ENCODE assay signal across 19 mouse cellular contexts in the genomic region with DNA sequence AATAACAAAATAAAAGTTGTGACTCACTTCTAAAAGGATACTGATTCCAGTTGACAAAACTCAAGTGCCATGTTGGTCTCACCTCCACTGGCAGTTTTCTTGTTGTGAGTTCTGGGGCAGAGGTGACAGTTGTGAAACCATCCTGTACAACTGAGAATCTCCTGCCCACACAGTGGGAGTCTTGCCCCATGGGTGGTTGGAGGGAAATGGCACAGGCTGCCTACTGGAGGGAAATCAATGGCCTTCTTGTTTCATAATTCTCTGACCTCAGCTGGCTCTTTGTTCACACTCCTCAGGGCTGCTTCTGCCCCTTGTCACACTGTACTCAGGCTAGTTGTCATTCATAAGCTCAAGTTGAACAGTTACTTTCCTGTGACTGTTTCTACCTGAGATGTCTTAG. TPM values are rescaled to one million over a fixed set of nuclear protein-coding genes. Genes with fewer than 3 reads are reported as not detected.
DNase-seq lines count a peak whose midpoint lies in the region; ATAC-seq and TF ChIP-seq lines count a peak whose summit lies in the region.
"Had no signal": no experiment of that assay in that cellular context is flagged by ENCODE, and none has a peak within 500 bp of the region (broad histone marks: within the 10 kb centered on the region; RNA-seq: fewer than 3 reads in every experiment).

No protein-coding gene starts in this region.

- no peak for ATAC-seq in forebrain, embryonic 11.5 days (replicated peaks; ENCODE audit: low FRiP score)
- ATAC-seq: hindbrain, postnatal 0 days had no signal

- H3K36me3 ChIP-seq in heart, adult 2 months (ENCODE audit: control insufficient read depth, insufficient read depth, low read length), result peaks cover 3% of the 10 kb centered on the region; the same call in 1 of the 2 replicates
- no peaks in the 10 kb centered on the region for H3K36me3 ChIP-seq in forebrain, embryonic 11.5 days (ENCODE audit: control insufficient read depth, insufficient read depth, low read length)
- H3K36me3 ChIP-seq: forebrain, embryonic 10.5 days had no signal

- intact Hi-C loops in heart, adult 2 months (cut with DNase I), result no loop called here

- H3K27ac ChIP-seq in layer of hippocampus, adult 2 months, result peak overlapping the region; percentile 72; the same call in 1 of the 2 replicates
- H3K27ac ChIP-seq in heart, adult 2 months, result no peak overlapping the region
- H3K27ac ChIP-seq in forebrain, embryonic 11.5 days (ENCODE audit: low read depth, low read length), result no peak overlapping the region
- H3K27ac ChIP-seq: forebrain, embryonic 10.5 days; hindbrain, postnatal 0 days; limb, embryonic 12.5 days had no signal

- no peak overlapping the region for H3K4me3 ChIP-seq in layer of hippocampus, adult 2 months
- no peak overlapping the region for H3K4me3 ChIP-seq in heart, adult 2 months
- H3K4me3 ChIP-seq in forebrain, embryonic 11.5 days (ENCODE audit: low read depth, low read length), result no peak overlapping the region
- H3K4me3 ChIP-seq: forebrain, embryonic 10.5 days; limb, embryonic 12.5 days had no signal

- TF ChIP-seq CTCF in layer of hippocampus, adult 2 months (conservative IDR thresholded peaks at IDR 0.05), result no peak
- TF ChIP-seq CTCF in heart, adult 2 months (IDR thresholded peaks at IDR 0.05), result no peak

- DNase-seq in layer of hippocampus, adult 2 months (ENCODE audit: low spot score in 2 of 2), result no peak
- DNase-seq in layer of hippocampus, postnatal 14 days (ENCODE audit: low spot score in 2 of 2), result no peak
- DNase-seq in lung, postnatal 25 days (ENCODE audit: low spot score), result peak; percentile 35
- DNase-seq in lung, postnatal 10 days, result no peak
- DNase-seq in fat pad, adult 2 months (ENCODE audit: extremely low read depth, low read depth, low spot score), result peak; percentile 96
- no peak for DNase-seq in heart, adult 2 months
- no peak for DNase-seq in forebrain, embryonic 11.5 days (ENCODE audit: low spot score)
- DNase-seq: cerebellum, adult 9-10 months; gastrocnemius, postnatal 14 days; heart, postnatal 4 days; kidney, adult 18-20 months; kidney, postnatal 14 days; thymus, adult 18-20 months had no signal

- no peaks in the 10 kb centered on the region for H3K27me3 ChIP-seq in heart, adult 2 months (ENCODE audit: control insufficient read depth, insufficient read depth, low read length)
- no peaks in the 10 kb centered on the region for H3K27me3 ChIP-seq in forebrain, embryonic 11.5 days (ENCODE audit: control insufficient read depth, insufficient read depth, low read length)

- TF ChIP-seq EP300 in heart, adult 2 months (IDR thresholded peaks at IDR 0.05; ENCODE audit: insufficient read depth, low read depth, low read length), result no peak

- no peaks in the 10 kb centered on the region for H3K4me1 ChIP-seq in heart, adult 2 months (ENCODE audit: control insufficient read depth, insufficient read depth, low read length)
- H3K4me1 ChIP-seq in forebrain, embryonic 11.5 days (replicated peaks; ENCODE audit: control insufficient read depth, insufficient read depth, low read length), result no peaks in the 10 kb centered on the region
- H3K4me1 ChIP-seq: forebrain, embryonic 10.5 days; limb, embryonic 12.5 days had no signal

- no peaks in the 10 kb centered on the region for H3K9me3 ChIP-seq in forebrain, embryonic 11.5 days (ENCODE audit: control insufficient read depth, low read length)
- H3K9me3 ChIP-seq: forebrain, embryonic 10.5 days; limb, embryonic 12.5 days had no signal

- H3K4me2 ChIP-seq in forebrain, embryonic 11.5 days (ENCODE audit: low read depth, low read length, severe bottlenecking), result no peak overlapping the region
- H3K4me2 ChIP-seq: heart, embryonic 11.5 days; limb, embryonic 12.5 days had no signal

- no peak for TF ChIP-seq POLR2A in heart, adult 2 months (IDR thresholded peaks at IDR 0.05; ENCODE audit: insufficient read depth, low read depth, low read length)

- no peaks in the 10 kb centered on the region for H3K79me2 ChIP-seq in heart, adult 2 months (replicated peaks; ENCODE audit: control insufficient read depth, insufficient read depth, low read length)

- H3K9ac ChIP-seq in heart, adult 2 months (ENCODE audit: low read depth, low read length), result no peak overlapping the region
- no peak overlapping the region for H3K9ac ChIP-seq in forebrain, embryonic 11.5 days (ENCODE audit: low read length)
- H3K9ac ChIP-seq: limb, embryonic 12.5 days had no signal

RNA-seq across cellular contexts. Expression of a gene that starts 11.4 kb away (rescaled TPM):
- 10 to 100 TPM; 48.4 to 61.5 TPM for total RNA-seq in layer of hippocampus, adult 2 months (2021)
- total RNA-seq in layer of hippocampus, postnatal 14 days (2021), result 10 to 100 TPM; 55.7 to 58.9 TPM
- total RNA-seq in heart, adult 2 months (2021), result 10 to 100 TPM; 13.3 to 17.6 TPM
- 32.2 and 34.2 TPM in 2 replicates for polyA plus RNA-seq in heart, adult 2 months (2012; rRNA removed)
- 54.8 and 69.1 TPM in 2 replicates for polyA plus RNA-seq in forebrain, embryonic 11.5 days (2014; fragmentation: Nextera tagmentation; extraction: Ambion mirVana)

RNA-seq across cellular contexts. Expression of a gene that starts 16.8 kb away (rescaled TPM):
- 100 to 1,000 TPM; 138 to 143 TPM for total RNA-seq in layer of hippocampus, adult 2 months (2021)
- 100 to 1,000 TPM; 165 to 175 TPM for total RNA-seq in layer of hippocampus, postnatal 14 days (2021)
- 100 to 1,000 TPM; 699 to 921 TPM for total RNA-seq in heart, adult 2 months (2021)
- 643 and 921 TPM in 2 replicates for polyA plus RNA-seq in heart, adult 2 months (2012; rRNA removed)
- 87.7 and 87.9 TPM in 2 replicates for polyA plus RNA-seq in forebrain, embryonic 11.5 days (2014; fragmentation: Nextera tagmentation; extraction: Ambion mirVana)

RNA-seq across cellular contexts. Expression of a gene that starts 37.7 kb away (rescaled TPM):
- 10 to 100 TPM; 18.0 to 19.3 TPM for total RNA-seq in layer of hippocampus, adult 2 months (2021)
- total RNA-seq in layer of hippocampus, postnatal 14 days (2021), result 10 to 100 TPM; 12.2 to 13.6 TPM
- under 1 TPM; 0.07 to 0.13 TPM for total RNA-seq in heart, adult 2 months (2021)
- 0.18 and 0.23 TPM in 2 replicates for polyA plus RNA-seq in heart, adult 2 months (2012; rRNA removed)
- polyA plus RNA-seq in forebrain, embryonic 11.5 days (2014; fragmentation: Nextera tagmentation; extraction: Ambion mirVana), result 1.2 and 1.6 TPM in 2 replicates

RNA-seq across cellular contexts. Expression of a gene that starts 56.3 kb away (rescaled TPM):
- under 1 TPM; 0.37 to 0.97 TPM for total RNA-seq in layer of hippocampus, adult 2 months (2021)
- under 1 TPM; 0.64 to 0.88 TPM for total RNA-seq in layer of hippocampus, postnatal 14 days (2021)
- under 1 TPM; 0.36 to 0.47 TPM for total RNA-seq in heart, adult 2 months (2021)
- polyA plus RNA-seq in heart, adult 2 months (2012; rRNA removed), result 1.1 and 1.4 TPM in 2 replicates
- 0.33 and 0.59 TPM in 2 replicates for polyA plus RNA-seq in forebrain, embryonic 11.5 days (2014; fragmentation: Nextera tagmentation; extraction: Ambion mirVana)
- total RNA-seq: gastrocnemius, postnatal 14 days; megakaryocyte-erythroid progenitor cell, adult 5-6 weeks had no signal
- polyA plus RNA-seq: liver, embryonic 16.5 days had no signal

Comparison
In these comparisons a context has a peak if more than half of its experiments do, and no peak if none do; other contexts are left out.
1. DNase-seq: peak in lung, postnatal 25 days (single experiment) and fat pad, adult 2 months (single experiment); none in layer of hippocampus, adult 2 months (0 of 2), layer of hippocampus, postnatal 14 days (0 of 2), lung, postnatal 10 days (single experiment), heart, adult 2 months (0 of 2) and forebrain, embryonic 11.5 days (single experiment).
2. RNA of a gene that starts 37.7 kb away (total RNA-seq): 18.0 to 19.3 TPM in layer of hippocampus, adult 2 months and 12.2 to 13.6 TPM in layer of hippocampus, postnatal 14 days; 0.07 to 0.13 TPM in heart, adult 2 months; every median in the first group is over 10 times any median in the second.